ENCODE assay signal across 24 mouse cellular contexts in genomic region chr8:53781885-53782284, GRCm38 (mm10).
"Had no signal": no experiment of that assay in that cellular context is flagged by ENCODE, and none has a peak within 500 bp of the region (broad histone marks: within the 10 kb centered on the region; RNA-seq: fewer than 3 reads in every experiment).

No protein-coding gene starts in this region.

- H3K36me3 ChIP-seq: heart, embryonic 13.5 days; heart, embryonic 15.5 days; hindbrain, embryonic 13.5 days; kidney, embryonic 15.5 days; limb, embryonic 13.5 days; limb, embryonic 15.5 days had no signal

- H3K4me2 ChIP-seq: heart, embryonic 11.5 days; heart, embryonic 13.5 days; heart, embryonic 15.5 days; hindbrain, embryonic 13.5 days; kidney, embryonic 15.5 days; limb, embryonic 13.5 days; limb, embryonic 15.5 days had no signal

- H3K9ac ChIP-seq: forebrain, postnatal 0 days; heart, embryonic 13.5 days; heart, embryonic 15.5 days; hindbrain, embryonic 13.5 days; kidney, embryonic 15.5 days; limb, embryonic 13.5 days; limb, embryonic 15.5 days had no signal

- H3K27ac ChIP-seq: heart, adult 2 months; heart, embryonic 13.5 days; heart, embryonic 15.5 days; hindbrain, embryonic 13.5 days; kidney, embryonic 15.5 days; kidney, postnatal 0 days; limb, embryonic 13.5 days; limb, embryonic 15.5 days had no signal

- DNase-seq: forebrain, postnatal 0 days; gastrocnemius, postnatal 14 days; gastrocnemius, postnatal 36 days; heart, adult 11 months; heart, adult 2 months; heart, postnatal 14 days; heart, postnatal 36 days; kidney, adult 11 months; kidney, adult 2 months; kidney, adult 9 months; kidney, postnatal 14 days; kidney, postnatal 36 days; layer of hippocampus, adult 9-11 months; layer of hippocampus, postnatal 36 days had no signal

- H3K4me1 ChIP-seq: heart, embryonic 13.5 days; heart, embryonic 15.5 days; hindbrain, embryonic 13.5 days; kidney, embryonic 15.5 days; limb, embryonic 13.5 days; limb, embryonic 15.5 days had no signal

- H3K9me3 ChIP-seq: heart, embryonic 13.5 days; heart, embryonic 15.5 days; hindbrain, embryonic 13.5 days; kidney, embryonic 15.5 days; limb, embryonic 13.5 days; limb, embryonic 15.5 days had no signal

- H3K27me3 ChIP-seq: heart, embryonic 13.5 days; heart, embryonic 15.5 days; hindbrain, embryonic 13.5 days; kidney, embryonic 15.5 days; limb, embryonic 13.5 days; limb, embryonic 15.5 days had no signal

- H3K4me3 ChIP-seq: heart, adult 2 months; heart, embryonic 13.5 days; heart, embryonic 15.5 days; hindbrain, embryonic 13.5 days; kidney, embryonic 15.5 days; limb, embryonic 13.5 days; limb, embryonic 15.5 days had no signal

- ATAC-seq: forebrain, postnatal 0 days; hindbrain, embryonic 16.5 days; intestine, embryonic 16.5 days had no signal
